Mouse (Mus musculus) small intestine, adult 2 months (tissue): ENCODE measurements around the gene Rxylt1. TPM values are rescaled to one million over a fixed set of nuclear protein-coding genes. Genes with fewer than 3 reads are reported as not detected.
A peak's percentile ranks its signal among the peaks of the same experiment; 100 is the strongest.

Experiments used
- H3K27ac ChIP-seq: fragments of 200-500 bp; 2 replicates; pipeline ENCODE4 v1.5.1; 2012; ENCODE audit warnings: low read depth, low read length, control low read depth, inconsistent platforms; ENCODE audit not compliant: insufficient read depth
- H3K27me3 ChIP-seq: fragments of 200-500 bp; 2 replicates; pipeline ENCODE4 v1.6.1; 2012; ENCODE audit warnings: mild to moderate bottlenecking, moderate library complexity, low read length, inconsistent platforms; ENCODE audit not compliant: control insufficient read depth, insufficient read depth
- H3K36me3 ChIP-seq: fragments of 200-500 bp; 2 replicates; pipeline ENCODE4 v1.6.1; 2012; ENCODE audit warnings: mild to moderate bottlenecking, low read length, control low read depth, inconsistent platforms; ENCODE audit not compliant: control insufficient read depth, insufficient read depth
- H3K4me1 ChIP-seq: fragments of 200-500 bp; 2 replicates; pipeline ENCODE4 v1.6.1; 2012; ENCODE audit warnings: low read length, inconsistent platforms, mixed read lengths; ENCODE audit not compliant: control insufficient read depth, insufficient read depth, insufficient read length
- H3K4me3 ChIP-seq: fragments of 200-500 bp; 2 replicates; pipeline ENCODE4 v1.5.1; 2012; ENCODE audit warnings: low read depth, mild to moderate bottlenecking, control low read depth, inconsistent platforms, low read length, moderate library complexity
- CTCF ChIP-seq: fragments of 200-500 bp; IDR thresholded peaks from 2 replicates; pipeline ENCODE4 v1.5.1; 2012; ENCODE audit warnings: low read depth, mild to moderate bottlenecking, control low read depth, inconsistent platforms, low read length, moderate library complexity, mixed read lengths; ENCODE audit not compliant: insufficient replicate concordance, insufficient read length; ENCODE audit errors: extremely low read depth
- POLR2A ChIP-seq: fragments of 200-500 bp; IDR thresholded peaks from 2 replicates; pipeline ENCODE4 v1.6.1; 2012; ENCODE audit warnings: low read depth, mild to moderate bottlenecking, control low read depth, inconsistent platforms, low read length, moderate library complexity
- whole genome bisulfite sequencing: fragments of 180-500 bp; shearing (Covaris S2); methylation state at CpG from one replicate; pipeline ENCODE4 v1.1.7; 2018; 5-methylcytosine and 5-hydroxymethylcytosine counted together
- polyA plus RNA-seq: library from polyadenylated mRNA; depleted of rRNA; stranded (reverse); fragments of >200 nt; gene quantifications from 2 replicates; pipeline ENCODE4 v1.2.3, GENCODE M21; 2012

Gene Rxylt1
- polyA plus RNA-seq, 1 experiment: 2.6 TPM

DNA sequence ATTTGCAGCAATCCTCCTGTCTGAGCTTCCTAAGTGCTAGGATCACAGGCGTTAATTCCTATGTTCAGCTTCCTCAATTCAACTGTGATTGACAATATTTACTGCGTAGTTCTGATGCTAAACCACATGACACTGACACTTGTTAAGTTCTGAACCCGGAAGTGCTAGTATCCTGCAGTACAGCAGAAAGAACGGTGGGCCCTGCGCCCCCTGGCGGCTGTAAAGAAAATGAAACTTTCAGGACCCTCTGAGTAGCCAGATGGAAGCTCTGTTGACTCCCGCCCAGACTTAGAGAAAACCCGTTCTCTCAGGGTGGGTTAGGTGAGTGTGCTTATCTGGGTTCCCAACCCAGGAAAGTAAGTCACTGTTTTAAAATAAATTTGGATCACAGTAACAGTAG lies 42.6 kb downstream of the Rxylt1 start:
- Histone ChIP-seq H3K36me3 (no peaks in the 10 kb centered on the region), H3K4me1 (no peaks in the 10 kb centered on the region), H3K4me3 (no peak overlapping the region), H3K27me3 (no peaks in the 10 kb centered on the region), H3K27ac (no peak overlapping the region)
- 17% methylated on average over 8 of the region's 8 CpGs for WGBS
- TF ChIP-seq CTCF (peak; percentile 82), POLR2A (no peak)

DNA sequence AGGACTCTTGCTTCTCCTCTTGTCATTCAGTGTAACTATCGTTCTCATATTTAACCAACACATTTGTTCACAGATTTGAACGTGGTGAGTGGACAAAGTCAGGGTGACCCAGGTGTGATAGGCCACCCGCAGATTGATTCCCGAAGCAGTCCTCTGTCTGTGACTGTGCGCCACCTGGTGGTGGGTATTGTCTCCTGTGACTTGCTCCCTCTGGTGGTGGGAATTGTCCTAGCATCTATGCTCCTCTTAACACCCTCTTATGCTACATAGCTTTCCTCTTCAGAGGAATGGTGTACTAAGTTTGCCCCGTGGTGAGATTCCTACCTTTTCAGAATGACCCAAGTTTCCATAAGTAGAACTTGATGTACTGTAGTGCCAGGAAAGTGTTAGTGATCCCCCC lies 45.3 kb downstream of the Rxylt1 start:
- 14% methylated on average over 6 of the region's 6 CpGs for WGBS
- peak; percentile 100 for TF ChIP-seq CTCF
- TF ChIP-seq POLR2A: no peak
- H3K4me1 ChIP-seq: peaks cover 3% of the 10 kb centered on the region; the same call in 1 of the 2 replicates
- H3K36me3 ChIP-seq: no peaks in the 10 kb centered on the region
- no peak overlapping the region for H3K4me3 ChIP-seq
- H3K27ac ChIP-seq: no peak overlapping the region
- peaks cover 5% of the 10 kb centered on the region; the same call in 1 of the 2 replicates for H3K27me3 ChIP-seq

DNA sequence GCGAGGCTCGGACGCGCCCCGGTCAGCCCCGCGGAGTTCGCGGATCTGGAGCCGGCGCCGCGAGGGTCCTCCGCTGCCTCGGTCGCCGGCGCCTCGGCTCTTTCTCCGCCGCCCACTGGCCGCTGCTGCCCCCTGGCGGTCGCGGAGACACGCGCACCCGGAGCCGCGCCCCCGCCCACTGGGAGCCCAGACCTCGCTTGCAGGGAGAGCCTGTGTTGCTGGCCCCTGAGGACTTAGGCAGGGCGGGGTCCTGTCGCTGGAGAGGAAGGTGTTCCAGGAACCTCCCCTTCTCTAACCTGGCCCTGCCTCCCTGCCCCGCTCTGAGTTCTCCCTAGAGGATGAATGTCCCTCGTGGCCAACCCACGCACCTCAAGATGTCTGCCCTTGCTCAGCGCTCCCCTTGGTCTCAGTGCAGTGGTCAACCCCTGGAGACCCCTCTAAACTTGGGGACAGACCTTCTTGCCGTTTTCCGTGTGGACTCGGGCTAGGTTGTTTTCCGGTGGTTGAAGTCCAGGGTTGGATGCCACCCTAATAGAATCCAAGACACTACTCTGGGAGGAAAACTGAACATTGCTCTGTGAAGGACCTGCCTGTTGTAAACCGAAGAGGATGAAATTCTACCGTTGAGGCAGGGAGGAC lies 49.3 kb downstream of the Rxylt1 start:
- 10% methylated on average over 44 of the region's 44 CpGs for WGBS
- no peaks in the 10 kb centered on the region for H3K36me3 ChIP-seq
- no peak overlapping the region for H3K27ac ChIP-seq
- no peak for TF ChIP-seq POLR2A
- TF ChIP-seq CTCF: peak; percentile 68
- H3K4me1 ChIP-seq: peaks cover 3% of the 10 kb centered on the region; the same call in 1 of the 2 replicates
- H3K4me3 ChIP-seq: peak overlapping the region; percentile 85
- peaks cover 5% of the 10 kb centered on the region; the same call in 1 of the 2 replicates for H3K27me3 ChIP-seq

DNA sequence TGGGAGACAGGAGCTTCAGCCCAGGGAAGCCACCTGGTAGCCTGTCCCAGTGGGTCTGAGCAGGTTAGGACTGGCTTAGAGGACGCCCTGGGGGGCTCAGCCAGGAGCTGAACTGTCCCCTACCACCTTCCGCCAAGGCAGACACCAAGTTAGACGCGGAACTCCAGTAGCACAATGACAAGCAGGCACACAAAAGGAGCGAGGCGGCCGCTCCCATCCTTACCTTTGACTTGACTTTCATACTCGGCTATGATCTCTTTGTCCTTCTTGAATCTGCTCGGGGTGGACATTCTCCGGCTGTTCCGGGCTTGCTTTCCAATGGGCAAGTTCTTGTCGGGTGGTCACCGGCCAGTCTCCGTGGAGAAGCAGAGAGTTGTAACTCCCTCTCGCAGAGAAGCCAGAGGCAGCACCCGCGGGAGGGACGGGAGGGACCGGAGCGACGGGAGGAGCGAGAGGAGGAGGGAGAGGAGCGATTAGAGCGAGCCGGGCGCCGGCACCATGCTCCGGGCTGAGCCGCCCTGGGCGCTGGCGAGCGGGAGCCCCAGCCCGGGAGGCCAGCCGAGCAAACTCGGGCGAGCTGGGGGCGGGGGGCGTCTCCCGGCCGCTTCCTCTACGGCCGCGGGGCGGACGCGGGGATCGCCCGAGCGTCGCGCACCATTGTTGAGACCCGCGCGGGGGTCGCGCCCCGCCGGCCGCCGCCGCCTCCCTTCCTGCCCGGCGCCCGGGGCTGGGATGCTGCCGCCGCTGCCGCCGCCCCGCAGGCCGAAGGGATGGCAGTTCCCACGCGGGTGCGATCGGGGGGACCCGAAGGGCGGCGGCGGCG lies 50.1 kb downstream of the Rxylt1 start, which contains the start of gene Srgap1:
TSS of gene Srgap1 (minus strand) at position 412 of the 823 bp plus-strand sequence.
- peak within 1 kb of the TSS; percentile 19; the same call in 1 of the 2 replicates for H3K27ac ChIP-seq

DNA sequence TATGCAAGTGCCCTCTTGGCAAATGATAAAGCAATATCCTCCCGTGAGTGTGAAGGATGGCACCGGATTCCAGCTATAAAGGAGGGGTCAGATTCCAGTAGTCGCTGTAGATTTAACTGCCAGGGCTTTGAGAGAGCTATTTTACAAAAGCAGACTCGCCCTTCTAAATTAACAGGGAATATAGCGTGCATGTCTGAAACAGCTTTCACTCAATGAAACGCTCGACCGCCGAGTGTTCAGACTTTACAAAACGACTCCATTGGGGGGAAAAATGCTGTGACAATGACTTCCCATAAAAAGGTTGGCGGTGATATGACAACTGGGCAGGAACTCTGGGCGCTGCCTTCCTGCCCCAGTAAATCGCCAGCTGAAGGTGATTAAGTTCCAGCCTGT lies 50.7 kb downstream of the Rxylt1 start:
- peaks cover 3% of the 10 kb centered on the region; the same call in 1 of the 2 replicates for H3K4me1 ChIP-seq
- peak overlapping the region; percentile 19; the same call in 1 of the 2 replicates for H3K27ac ChIP-seq
- TF ChIP-seq POLR2A (no peak), CTCF (no peak)
- peak overlapping the region; percentile 85 for H3K4me3 ChIP-seq
- peaks cover 5% of the 10 kb centered on the region; the same call in 1 of the 2 replicates for H3K27me3 ChIP-seq
- WGBS: 3% methylated on average over 13 of the region's 13 CpGs
- H3K36me3 ChIP-seq: no peaks in the 10 kb centered on the region

More for the DNA sequence above, 50.1 kb downstream of the Rxylt1 start, which contains the start of gene Srgap1:
- peaks cover 3% of the 10 kb centered on the region; the same call in 1 of the 2 replicates for H3K4me1 ChIP-seq
- peak within 1 kb of the TSS; percentile 85 for H3K4me3 ChIP-seq
- no peak for TF ChIP-seq POLR2A
- TF ChIP-seq CTCF: no peak
- 2% methylated on average over 79 of the region's 79 CpGs for WGBS
- H3K36me3 ChIP-seq: no peaks in the 10 kb centered on the region
- peaks cover 5% of the 10 kb centered on the region; the same call in 1 of the 2 replicates for H3K27me3 ChIP-seq

DNA sequence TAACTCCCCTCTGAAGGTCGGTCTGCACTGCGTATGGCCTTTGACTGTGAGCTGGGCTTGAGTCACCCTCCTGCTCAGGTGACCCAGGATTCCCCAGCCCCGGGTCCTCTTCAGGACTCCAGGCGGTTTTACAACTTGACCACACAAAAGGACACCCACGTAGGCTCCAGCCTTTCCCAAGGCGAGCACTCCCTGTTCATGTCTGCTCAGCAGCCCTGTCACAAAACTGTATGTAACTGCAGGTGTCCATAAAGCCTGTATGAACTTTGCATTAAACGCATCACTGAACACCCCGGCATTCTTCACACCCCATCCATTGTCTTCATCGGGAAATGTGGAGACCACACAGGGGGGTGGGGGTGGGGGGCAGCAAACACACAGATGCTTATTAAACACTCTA lies 51.2 kb downstream of the Rxylt1 start:
- TF ChIP-seq CTCF: no peak
- TF ChIP-seq POLR2A: no peak
- H3K4me3 ChIP-seq: peak overlapping the region; percentile 3; the same call in 1 of the 2 replicates

More for the DNA sequence above, 51.2 kb downstream of the Rxylt1 start:
- Histone ChIP-seq H3K27me3 (peaks cover 5% of the 10 kb centered on the region; the same call in 1 of the 2 replicates), H3K27ac (no peak overlapping the region), H3K4me1 (peaks cover 3% of the 10 kb centered on the region; the same call in 1 of the 2 replicates), H3K36me3 (no peaks in the 10 kb centered on the region)
- WGBS: 46% methylated on average over 9 of the region's 9 CpGs
